Mouse (Mus musculus): ENCODE measurements around the gene Mdp1. TPM values are rescaled to one million over a fixed set of nuclear protein-coding genes. Genes with fewer than 3 reads are reported as not detected.

Gene Mdp1
- polyA plus RNA-seq, 1 experiment from 2014 or later: 82.8 TPM

GRCm38 (mm10) chr14:55651528-55651927 lies 8.8 kb downstream of the Mdp1 start:
- H3K9ac ChIP-seq (ENCODE audit: low read depth, low read length): no peak overlapping the region
- H3K4me1 ChIP-seq (ENCODE audit: control insufficient read depth, insufficient read depth, low read depth, low read length): no peaks in the 10 kb centered on the region
- ATAC-seq: no peak
- H3K27ac ChIP-seq (ENCODE audit: low read depth, low read length): no peak overlapping the region
- H3K4me2 ChIP-seq (ENCODE audit: low read length): no peak overlapping the region
- no peaks in the 10 kb centered on the region for H3K36me3 ChIP-seq (ENCODE audit: control insufficient read depth, insufficient read depth, low read length)
- WGBS: 88% methylated on average over 7 of the region's 7 CpGs
- H3K9me3 ChIP-seq (ENCODE audit: control insufficient read depth, low read length): no peaks in the 10 kb centered on the region
- no peak overlapping the region for H3K4me3 ChIP-seq (ENCODE audit: low read length)
- no peaks in the 10 kb centered on the region for H3K27me3 ChIP-seq (replicated peaks; ENCODE audit: control insufficient read depth, insufficient read depth, low read length)

DNA sequence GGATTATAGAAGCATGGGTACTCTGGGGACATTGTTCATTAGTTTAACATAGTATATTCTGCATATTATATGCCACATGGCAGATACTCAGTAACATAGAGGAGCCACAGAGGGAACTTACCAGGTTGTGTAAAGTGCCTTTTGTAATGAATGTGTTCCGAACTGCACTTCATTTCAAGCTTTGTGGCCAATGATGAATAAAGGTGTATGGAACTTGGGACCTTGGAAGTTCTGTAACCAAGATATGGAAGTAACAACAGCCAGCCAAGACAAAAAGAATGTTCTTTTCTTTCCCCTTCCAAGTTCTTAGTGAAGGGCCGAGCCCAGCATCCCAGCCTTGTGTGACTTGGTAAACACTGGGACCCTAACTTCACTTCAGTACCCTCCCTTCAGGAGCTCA lies 10.4 kb downstream of the Mdp1 start, which contains the start of gene Tssk4:
Gene Tssk4 (plus strand): TSS at position 301 of the 400 bp plus-strand sequence.
- H3K36me3 ChIP-seq (ENCODE audit: control insufficient read depth, insufficient read depth, low read length): no peaks in the 10 kb centered on the region
- H3K4me3 ChIP-seq (ENCODE audit: low read length): no peak within 1 kb of the TSS
- H3K4me1 ChIP-seq (ENCODE audit: control insufficient read depth, insufficient read depth, low read depth, low read length): peaks cover 2% of the 10 kb centered on the region
- H3K27me3 ChIP-seq (replicated peaks; ENCODE audit: control insufficient read depth, insufficient read depth, low read length): no peaks in the 10 kb centered on the region
- WGBS: 94% methylated on average over 2 of the region's 2 CpGs
- no peak for ATAC-seq
- H3K27ac ChIP-seq (ENCODE audit: low read depth, low read length): no peak within 1 kb of the TSS
- H3K4me2 ChIP-seq (ENCODE audit: low read length): no peak within 1 kb of the TSS
- no peaks in the 10 kb centered on the region for H3K9me3 ChIP-seq (ENCODE audit: control insufficient read depth, low read length)
- H3K9ac ChIP-seq (ENCODE audit: low read depth, low read length): no peak within 1 kb of the TSS

GRCm38 (mm10) chr14:55644261-55644888 lies 15.9 kb downstream of the Mdp1 start:
- H3K27me3 ChIP-seq (replicated peaks; ENCODE audit: control insufficient read depth, insufficient read depth, low read length): no peaks in the 10 kb centered on the region
- no peaks in the 10 kb centered on the region for H3K9me3 ChIP-seq (ENCODE audit: control insufficient read depth, low read length)
- peak overlapping the region; percentile 85 for H3K9ac ChIP-seq (ENCODE audit: low read depth, low read length)
- ATAC-seq: no peak
- WGBS: 28% methylated on average over 17 of the region's 17 CpGs
- peak overlapping the region; percentile 84 for H3K4me3 ChIP-seq (ENCODE audit: low read length)
- H3K27ac ChIP-seq (ENCODE audit: low read depth, low read length): no peak overlapping the region
- H3K4me1 ChIP-seq (ENCODE audit: control insufficient read depth, insufficient read depth, low read depth, low read length): peaks cover 18% of the 10 kb centered on the region
- peak overlapping the region; percentile 87 for H3K4me2 ChIP-seq (ENCODE audit: low read length)
- peaks cover 8% of the 10 kb centered on the region for H3K36me3 ChIP-seq (ENCODE audit: control insufficient read depth, insufficient read depth, low read length)

- H3K4me1 ChIP-seq (ENCODE audit: control insufficient read depth, insufficient read depth, low read depth, low read length): peaks cover 18% of the 10 kb centered on the region
- H3K27me3 ChIP-seq (replicated peaks; ENCODE audit: control insufficient read depth, insufficient read depth, low read length): no peaks in the 10 kb centered on the region
- WGBS: under 1% methylated on average over 84 of the region's 89 CpGs
- peak within 1 kb of the TSS; percentile 84 for H3K4me3 ChIP-seq (ENCODE audit: low read length)
- peak within 1 kb of the TSS; percentile 87 for H3K4me2 ChIP-seq (ENCODE audit: low read length)
- H3K36me3 ChIP-seq (ENCODE audit: control insufficient read depth, insufficient read depth, low read length): peaks cover 10% of the 10 kb centered on the region
- ATAC-seq: peak; percentile 92
- H3K27ac ChIP-seq (ENCODE audit: low read depth, low read length): peak within 1 kb of the TSS; percentile 96
- H3K9me3 ChIP-seq (ENCODE audit: control insufficient read depth, low read length): no peaks in the 10 kb centered on the region
- H3K9ac ChIP-seq (ENCODE audit: low read depth, low read length): peak within 1 kb of the TSS; percentile 85
These were observed 17.0 kb downstream of the Mdp1 start, which contains the start of gene Tm9sf1 for GRCm38 (mm10) chr14:55643060-55643907. Gene Tm9sf1, minus strand, starts transcription at chr14:55643806.

DNA sequence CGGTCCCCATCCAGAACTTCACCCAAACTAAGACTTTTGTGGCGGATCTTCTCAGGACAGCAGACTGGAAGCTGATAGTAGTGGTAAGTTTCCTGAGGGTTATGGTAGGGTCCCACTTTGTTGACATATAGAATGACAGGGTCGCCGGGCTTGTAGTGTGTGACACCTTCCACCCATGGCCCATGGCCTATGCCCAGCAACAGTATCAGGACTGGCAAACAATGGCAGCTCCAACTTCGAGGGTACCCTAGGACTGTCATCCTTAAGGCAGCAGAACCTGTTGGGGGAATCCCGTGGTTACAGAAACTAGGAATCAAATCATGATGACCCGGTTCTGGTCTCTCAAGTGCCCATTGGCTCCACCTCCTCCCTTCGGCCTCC lies 17.6 kb downstream of the Mdp1 start:
- no peaks in the 10 kb centered on the region for H3K9me3 ChIP-seq (ENCODE audit: control insufficient read depth, low read length)
- peaks cover 18% of the 10 kb centered on the region for H3K4me1 ChIP-seq (ENCODE audit: control insufficient read depth, insufficient read depth, low read depth, low read length)
- peak overlapping the region; percentile 96 for H3K27ac ChIP-seq (ENCODE audit: low read depth, low read length)
- H3K36me3 ChIP-seq (ENCODE audit: control insufficient read depth, insufficient read depth, low read length): peaks cover 16% of the 10 kb centered on the region
- H3K4me2 ChIP-seq (ENCODE audit: low read length): peak overlapping the region; percentile 87
- H3K27me3 ChIP-seq (replicated peaks; ENCODE audit: control insufficient read depth, insufficient read depth, low read length): no peaks in the 10 kb centered on the region
- H3K4me3 ChIP-seq (ENCODE audit: low read length): peak overlapping the region; percentile 84
- peak overlapping the region; percentile 85 for H3K9ac ChIP-seq (ENCODE audit: low read depth, low read length)
- ATAC-seq: peak; percentile 24; the same call in 1 of the 2 replicates
- WGBS: 21% methylated on average over 8 of the region's 8 CpGs

GRCm38 (mm10) chr14:55641291-55641690 lies 19.0 kb downstream of the Mdp1 start:
- H3K4me3 ChIP-seq (ENCODE audit: low read length): no peak overlapping the region
- no peak overlapping the region for H3K27ac ChIP-seq (ENCODE audit: low read depth, low read length)
- no peak for ATAC-seq
- H3K4me2 ChIP-seq (ENCODE audit: low read length): no peak overlapping the region
- no peak overlapping the region for H3K9ac ChIP-seq (ENCODE audit: low read depth, low read length)
- no peaks in the 10 kb centered on the region for H3K9me3 ChIP-seq (ENCODE audit: control insufficient read depth, low read length)
- no peaks in the 10 kb centered on the region for H3K27me3 ChIP-seq (replicated peaks; ENCODE audit: control insufficient read depth, insufficient read depth, low read length)
- peaks cover 19% of the 10 kb centered on the region for H3K4me1 ChIP-seq (ENCODE audit: control insufficient read depth, insufficient read depth, low read depth, low read length)
- peaks cover 17% of the 10 kb centered on the region for H3K36me3 ChIP-seq (ENCODE audit: control insufficient read depth, insufficient read depth, low read length)
- WGBS: 95% methylated on average over 13 of the region's 13 CpGs

DNA sequence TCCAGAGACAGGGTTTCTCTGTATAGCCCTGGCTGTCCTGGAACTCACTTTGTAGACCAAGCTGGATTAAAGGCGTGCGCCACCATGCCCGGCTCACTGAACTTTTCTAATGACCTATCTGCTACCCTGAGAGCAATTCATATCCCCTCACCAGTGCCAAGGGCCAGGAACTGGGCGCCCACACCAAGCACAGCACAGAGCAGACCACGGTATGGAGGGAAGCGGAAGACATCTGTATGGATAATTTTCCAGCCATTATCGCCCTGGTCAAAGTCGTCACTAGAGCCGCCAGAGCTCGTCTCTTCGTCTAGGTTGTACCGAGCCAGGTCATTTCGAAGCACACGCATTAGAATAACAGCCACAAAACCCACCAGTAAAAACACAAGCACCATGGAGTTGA lies 19.5 kb downstream of the Mdp1 start:
- Histone ChIP-seq H3K27ac (ENCODE audit: low read depth, low read length) (no peak overlapping the region), H3K27me3 (replicated peaks; ENCODE audit: control insufficient read depth, insufficient read depth, low read length) (no peaks in the 10 kb centered on the region), H3K36me3 (ENCODE audit: control insufficient read depth, insufficient read depth, low read length) (peaks cover 17% of the 10 kb centered on the region), H3K9me3 (ENCODE audit: control insufficient read depth, low read length) (no peaks in the 10 kb centered on the region), H3K4me3 (ENCODE audit: low read length) (no peak overlapping the region), H3K4me2 (ENCODE audit: low read length) (no peak overlapping the region), H3K9ac (ENCODE audit: low read depth, low read length) (no peak overlapping the region), H3K4me1 (ENCODE audit: control insufficient read depth, insufficient read depth, low read depth, low read length) (peaks cover 23% of the 10 kb centered on the region)
- whole genome bisulfite sequencing: 97% methylated on average over 14 of the region's 14 CpGs
- no peak for ATAC-seq

DNA sequence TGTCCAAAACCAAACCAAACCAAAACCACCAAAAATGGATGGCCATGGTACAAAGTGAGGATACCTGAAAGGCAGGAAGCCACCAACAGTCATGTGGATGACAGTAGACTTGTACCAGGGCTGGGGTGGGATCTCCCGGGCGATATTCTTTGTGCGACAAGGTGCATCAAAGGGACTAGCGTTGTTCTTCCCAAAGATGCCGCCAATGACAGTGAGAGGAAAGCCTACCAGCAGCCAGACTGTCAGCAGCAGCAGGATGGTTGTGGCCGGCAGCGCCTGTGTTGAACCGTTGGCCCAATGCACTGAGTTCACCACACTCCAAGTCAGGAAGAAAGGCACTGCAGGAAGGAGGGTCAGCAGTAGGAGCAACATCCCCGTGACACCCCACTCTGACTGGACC lies 22.5 kb downstream of the Mdp1 start, which contains the start of gene Gm49378:
Gene Gm49378 (minus strand): TSS at position 101 of the 400 bp plus-strand sequence.
- peaks cover 18% of the 10 kb centered on the region for H3K4me1 ChIP-seq (ENCODE audit: control insufficient read depth, insufficient read depth, low read depth, low read length)
- no peaks in the 10 kb centered on the region for H3K27me3 ChIP-seq (replicated peaks; ENCODE audit: control insufficient read depth, insufficient read depth, low read length)
- H3K27ac ChIP-seq (ENCODE audit: low read depth, low read length): no peak within 1 kb of the TSS
- H3K9me3 ChIP-seq (ENCODE audit: control insufficient read depth, low read length): no peaks in the 10 kb centered on the region
- H3K36me3 ChIP-seq (ENCODE audit: control insufficient read depth, insufficient read depth, low read length): peaks cover 27% of the 10 kb centered on the region
- 96% methylated on average over 9 of the region's 9 CpGs for WGBS
- no peak within 1 kb of the TSS for H3K9ac ChIP-seq (ENCODE audit: low read depth, low read length)
- no peak for ATAC-seq
- no peak within 1 kb of the TSS for H3K4me2 ChIP-seq (ENCODE audit: low read length)
- no peak within 1 kb of the TSS for H3K4me3 ChIP-seq (ENCODE audit: low read length)

DNA sequence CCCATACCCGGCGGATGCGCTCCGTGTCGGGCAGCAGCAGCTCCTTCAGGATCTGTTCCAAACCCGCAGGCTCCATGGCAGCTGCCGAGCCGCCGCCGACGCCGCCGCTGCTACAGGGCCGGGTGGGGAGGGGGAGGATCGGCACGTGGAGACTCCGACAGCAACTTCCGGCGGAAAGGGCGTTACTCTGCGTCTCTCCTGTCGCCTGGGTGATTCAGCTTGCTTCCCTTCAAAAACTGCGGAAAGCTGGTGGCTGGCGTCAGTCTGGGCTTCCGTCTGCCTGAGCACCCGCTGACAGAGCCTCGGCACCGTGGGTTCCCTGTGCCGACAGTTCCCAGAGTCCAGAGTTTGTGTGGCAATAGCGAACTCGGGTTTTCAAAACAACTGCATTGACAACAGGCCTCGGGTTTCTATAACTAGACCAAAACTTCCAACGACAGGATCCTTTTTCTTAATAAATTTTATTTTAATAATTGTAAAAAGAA lies 24.7 kb downstream of the Mdp1 start, which contains the start of gene Ipo4:
Gene Ipo4 (minus strand): TSS at position 435 of the 485 bp plus-strand sequence.
- H3K27me3 ChIP-seq (replicated peaks; ENCODE audit: control insufficient read depth, insufficient read depth, low read length): no peaks in the 10 kb centered on the region
- peaks cover 11% of the 10 kb centered on the region for H3K4me1 ChIP-seq (ENCODE audit: control insufficient read depth, insufficient read depth, low read depth, low read length)
- peak within 1 kb of the TSS; percentile 75 for H3K9ac ChIP-seq (ENCODE audit: low read depth, low read length)
- H3K9me3 ChIP-seq (ENCODE audit: control insufficient read depth, low read length): no peaks in the 10 kb centered on the region
- peak within 1 kb of the TSS; percentile 61 for H3K4me3 ChIP-seq (ENCODE audit: low read length)
- WGBS: 1% methylated on average over 29 of the region's 33 CpGs
- H3K27ac ChIP-seq (ENCODE audit: low read depth, low read length): peak within 1 kb of the TSS; percentile 74
- peak; percentile 91 for ATAC-seq
- H3K36me3 ChIP-seq (ENCODE audit: control insufficient read depth, insufficient read depth, low read length): peaks cover 43% of the 10 kb centered on the region
- H3K4me2 ChIP-seq (ENCODE audit: low read length): peak within 1 kb of the TSS; percentile 77

Data from hindbrain, embryonic 16.5 days (tissue).